Mouse (Mus musculus) bone marrow macrophage, adult 2 months (primary cell): ENCODE results near the gene Slc35a2. TPM values are rescaled to one million over a fixed set of nuclear protein-coding genes. Genes with fewer than 3 reads are reported as not detected.

Experiments
- H3K27ac ChIP-seq: 2 replicates; pipeline ENCODE4 v1.5.1; 2012; ENCODE audit warnings: low read depth, low read length; ENCODE audit not compliant: insufficient read depth
- H3K4me1 ChIP-seq: 2 replicates; pipeline ENCODE4 v1.6.1; 2012; ENCODE audit warnings: low read length; ENCODE audit not compliant: control insufficient read depth, insufficient read depth
- H3K4me3 ChIP-seq: 2 replicates; pipeline ENCODE4 v1.5.1; 2012; ENCODE audit warnings: mild to moderate bottlenecking, low read length, moderate library complexity; ENCODE audit not compliant: insufficient read depth
- CTCF ChIP-seq: IDR thresholded peaks from 2 replicates; pipeline ENCODE4 v1.5.1; 2012; ENCODE audit warnings: low read depth, mild to moderate bottlenecking, low read length, moderate library complexity
- POLR2A ChIP-seq: IDR thresholded peaks from 2 replicates; pipeline ENCODE4 v1.6.1; 2012; ENCODE audit warnings: mild to moderate bottlenecking, low read depth, low read length, borderline replicate concordance
- polyA plus RNA-seq: library from polyadenylated mRNA; stranded (reverse); fragments of >200 nt; gene quantifications from 2 replicates; pipeline ENCODE4 v1.2.4, GENCODE M21; 2012; ENCODE audit not compliant: missing spikeins, insufficient read depth, insufficient read length

The Slc35a2 gene
- polyA plus RNA-seq = 28.0 and 36.2 TPM in 2 replicates

DNA sequence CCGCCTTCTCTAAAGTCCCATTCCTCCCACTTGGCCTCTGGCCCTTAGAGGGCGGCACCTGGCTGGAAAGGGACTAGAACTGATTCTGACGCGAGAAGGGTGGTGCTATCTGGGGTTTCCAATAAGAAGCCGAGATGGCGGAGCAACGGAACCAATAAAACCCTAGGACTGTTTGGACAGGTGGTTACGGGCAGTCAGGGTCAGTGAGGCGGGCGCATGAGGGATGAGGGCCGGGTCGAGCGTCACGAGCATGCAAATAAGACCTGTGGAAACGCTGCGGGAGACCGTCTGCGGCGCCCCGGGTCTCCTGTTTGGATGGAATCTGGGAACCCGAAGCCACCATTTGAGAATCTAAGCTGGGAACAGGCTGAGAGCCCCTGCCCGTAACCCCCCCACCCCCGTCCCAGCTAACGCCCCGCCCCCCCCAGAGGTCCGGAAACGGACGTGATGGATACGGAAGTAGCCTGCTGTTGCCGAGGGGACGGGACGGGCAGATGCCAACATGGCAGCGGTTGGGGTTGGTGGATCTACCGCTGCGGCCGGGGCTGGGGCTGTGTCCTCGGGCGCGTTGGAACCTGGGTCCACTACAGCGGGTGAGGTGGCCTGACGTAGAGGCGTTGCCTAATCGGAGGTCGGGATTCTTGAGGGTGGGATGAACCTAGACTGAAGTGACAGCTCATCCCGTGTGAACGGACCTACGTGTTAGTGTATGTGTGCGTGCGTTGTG, at the start of gene Slc35a2:
Slc35a2 (plus strand) TSS at position 188 of the 727 bp plus-strand sequence.
- Histone ChIP-seq H3K27ac (peak within 1 kb of the TSS; percentile 80), H3K4me1 (peaks cover 5% of the 10 kb centered on the region; the same call in 1 of the 2 replicates), H3K4me3 (peak within 1 kb of the TSS; percentile 91)
- TF ChIP-seq CTCF (no peak), POLR2A (no peak)

GRCm38 (mm10) chrX:7837146-7837545, 46.7 kb upstream of the Slc35a2 start:
- H3K27ac ChIP-seq = no peak overlapping the region
- TF ChIP-seq CTCF (no peak), POLR2A (no peak)
- H3K4me1 ChIP-seq = peaks cover 22% of the 10 kb centered on the region
- no peak overlapping the region for H3K4me3 ChIP-seq

DNA sequence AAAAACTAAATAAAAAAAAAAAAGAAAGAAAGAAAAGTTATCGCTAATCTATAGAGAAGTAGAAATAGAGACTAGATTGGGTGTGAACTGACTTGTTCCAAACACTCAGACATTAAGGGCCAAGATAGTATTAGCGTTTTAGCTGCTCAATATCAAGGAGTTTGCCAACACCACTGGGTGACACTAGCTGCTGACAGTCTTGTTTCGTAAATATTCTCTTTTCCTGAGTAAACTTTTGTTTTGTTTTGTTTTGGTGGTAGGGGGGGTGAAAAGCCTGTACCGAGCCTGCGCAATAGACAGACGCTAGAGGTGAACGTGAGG, 43.0 kb upstream of the Slc35a2 start:
- Histone ChIP-seq H3K4me3 (peak overlapping the region; percentile 69; the same call in 1 of the 2 replicates), H3K27ac (peak overlapping the region; percentile 69), H3K4me1 (peaks cover 23% of the 10 kb centered on the region)
- TF ChIP-seq POLR2A = no peak

DNA sequence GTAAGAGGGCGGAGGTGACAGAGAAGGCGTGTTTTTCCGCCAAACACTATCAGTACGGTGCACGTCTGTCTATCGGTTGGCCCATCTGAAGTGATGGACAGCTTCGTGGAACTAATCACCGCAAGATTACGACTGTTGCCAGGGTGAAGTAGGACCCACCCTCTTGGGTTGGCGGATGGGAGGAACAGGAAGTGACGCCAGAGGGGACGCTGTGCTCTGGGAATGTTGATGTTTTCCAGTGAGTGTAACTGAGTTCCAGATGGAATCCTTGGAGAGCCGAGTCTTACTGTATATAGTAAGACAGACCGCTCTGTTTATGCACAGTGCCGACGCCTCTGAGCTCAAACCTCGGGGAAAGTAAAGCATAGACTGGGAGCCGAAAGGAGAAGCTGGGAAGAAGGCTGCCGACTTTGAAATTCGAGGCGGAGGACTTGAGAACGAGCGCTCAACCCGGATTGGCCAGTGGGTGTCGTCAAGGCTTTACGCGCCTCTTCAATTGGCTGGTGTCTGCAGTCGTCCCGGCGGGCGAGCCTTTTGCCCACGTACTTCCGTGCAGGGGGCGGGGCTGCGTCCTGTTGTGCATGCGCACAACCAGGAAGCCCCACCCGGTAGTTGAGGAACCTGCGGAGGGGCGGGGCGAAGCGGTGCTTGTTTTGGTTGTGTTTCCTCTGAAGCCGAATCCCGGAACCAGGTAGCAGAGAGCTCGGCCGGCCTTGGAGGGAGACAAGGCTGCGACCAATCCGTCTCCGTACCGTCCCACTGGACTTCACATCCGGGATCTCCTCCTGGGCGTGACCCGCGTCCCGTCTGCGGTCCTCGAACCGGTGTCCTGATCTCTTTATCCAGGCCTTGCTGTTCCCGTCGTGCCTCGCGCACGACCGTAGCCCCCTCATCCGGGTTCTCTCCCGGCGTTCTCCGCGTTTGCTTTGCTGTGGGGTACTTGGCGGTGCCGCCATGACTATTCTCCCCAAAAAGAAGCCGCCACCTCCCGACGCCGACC, 42.4 kb upstream of the Slc35a2 start, which contains the start of gene Otud5:
Otud5 (plus strand) TSS at position 202 of the 1,000 bp plus-strand sequence.
- Histone ChIP-seq H3K4me3 (peak within 1 kb of the TSS; percentile 95), H3K4me1 (peaks cover 20% of the 10 kb centered on the region), H3K27ac (peak within 1 kb of the TSS; percentile 92)
- TF ChIP-seq CTCF (no peak), POLR2A (no peak)

- Histone ChIP-seq H3K4me3 (peak overlapping the region; percentile 95), H3K4me1 (peaks cover 12% of the 10 kb centered on the region), H3K27ac (peak overlapping the region; percentile 82)
- no peak for TF ChIP-seq CTCF
- TF ChIP-seq POLR2A = no peak
Measured at GRCm38 (mm10) chrX:7842318-7842717, 41.5 kb upstream of the Slc35a2 start.

GRCm38 (mm10) chrX:7847845-7848244, 36.0 kb upstream of the Slc35a2 start:
- H3K4me1 ChIP-seq = peaks cover 2% of the 10 kb centered on the region; the same call in 1 of the 2 replicates
- H3K27ac ChIP-seq = no peak overlapping the region
- H3K4me3 ChIP-seq = no peak overlapping the region
- no peak for TF ChIP-seq CTCF
- TF ChIP-seq POLR2A = no peak

GRCm38 (mm10) chrX:7854578-7854977, 29.2 kb upstream of the Slc35a2 start:
- Histone ChIP-seq H3K27ac (no peak overlapping the region), H3K4me3 (no peak overlapping the region), H3K4me1 (no peaks in the 10 kb centered on the region)
- TF ChIP-seq CTCF (no peak), POLR2A (no peak)

- TF ChIP-seq CTCF (no peak), POLR2A (no peak)
- H3K4me1 ChIP-seq = peaks cover 19% of the 10 kb centered on the region
- no peak overlapping the region for H3K4me3 ChIP-seq
- H3K27ac ChIP-seq = no peak overlapping the region
Measured at GRCm38 (mm10) chrX:7859191-7859753, 24.6 kb upstream of the Slc35a2 start.

DNA sequence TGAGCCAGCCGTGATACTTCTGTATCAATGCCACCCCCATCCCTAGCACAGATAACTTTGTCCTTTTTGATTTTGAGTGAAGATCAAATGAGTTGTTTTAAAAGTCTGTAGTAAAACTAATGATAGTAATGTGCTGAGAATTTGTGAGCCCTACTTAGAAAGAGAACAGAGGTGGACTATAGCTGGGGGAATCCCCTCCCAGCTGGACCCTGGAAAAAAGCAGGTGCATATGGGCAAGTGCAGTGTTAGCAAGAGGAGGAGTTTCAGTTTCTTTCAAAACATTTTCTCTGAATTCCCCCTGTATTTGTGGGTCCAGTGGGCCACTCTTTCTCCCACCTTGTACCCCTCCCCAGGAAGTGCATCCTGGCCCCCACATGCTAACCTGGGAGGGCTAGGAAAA, 20.6 kb upstream of the Slc35a2 start:
- Histone ChIP-seq H3K4me3 (no peak overlapping the region), H3K4me1 (peaks cover 54% of the 10 kb centered on the region), H3K27ac (no peak overlapping the region)
- TF ChIP-seq CTCF (no peak), POLR2A (no peak)

DNA sequence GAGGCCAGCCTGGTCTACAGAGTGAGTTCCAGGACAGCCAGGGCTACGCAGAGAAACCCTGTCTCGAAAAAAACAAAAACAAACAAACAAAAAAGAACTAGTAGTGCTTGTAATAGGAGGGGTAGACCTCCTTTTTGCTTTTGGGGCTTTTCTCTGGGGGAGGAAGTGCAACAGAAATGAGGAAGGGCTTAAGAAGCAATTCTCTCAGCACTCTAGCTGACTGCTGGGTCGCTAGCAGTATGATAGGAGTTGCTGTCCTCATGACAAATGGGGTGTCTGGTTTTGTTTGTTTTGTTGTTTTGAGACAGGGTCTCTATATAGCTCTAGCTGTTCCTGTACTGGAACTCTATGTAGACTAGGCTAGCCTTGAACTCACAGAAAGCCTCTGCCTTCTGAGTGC, 19.3 kb upstream of the Slc35a2 start:
- Histone ChIP-seq H3K4me1 (peaks cover 56% of the 10 kb centered on the region), H3K27ac (peak overlapping the region; percentile 86), H3K4me3 (no peak overlapping the region)
- no peak for TF ChIP-seq POLR2A
- TF ChIP-seq CTCF = no peak
